Mouse (Mus musculus): Measurements from ENCODE around the gene Cdk5r1. TPM values are rescaled to one million over a fixed set of nuclear protein-coding genes. Genes with fewer than 3 reads are reported as not detected.

Gene Cdk5r1
- polyA plus RNA-seq, 1 experiment from 2014 or later: 90.9 TPM

- ATAC-seq (ENCODE audit: low FRiP score, low read depth): no peak
- Histone ChIP-seq H3K9me3 (no peaks in the 10 kb centered on the region), H3K27me3 (no peaks in the 10 kb centered on the region), H3K27ac (replicated peaks) (peak overlapping the region; percentile 63), H3K4me2 (0 out of 2 replicates have a peak overlapping the region, but pooled peaks have one; percentile 17), H3K9ac (no peak overlapping the region), H3K36me3 (no peaks in the 10 kb centered on the region), H3K4me3 (no peak overlapping the region), H3K4me1 (replicated peaks) (peaks cover 43% of the 10 kb centered on the region)
- 43% methylated on average over 19 of the region's 19 CpGs for WGBS
Observed at GRCm38 (mm10) chr11:80508361-80509175, 31.7 kb downstream of the Cdk5r1 start.

- ATAC-seq (ENCODE audit: low FRiP score, low read depth): no peak
- Histone ChIP-seq H3K9ac (no peak overlapping the region), H3K27ac (replicated peaks) (peak overlapping the region; percentile 63), H3K4me2 (0 out of 2 replicates have a peak overlapping the region, but pooled peaks have one; percentile 17), H3K4me1 (replicated peaks) (peaks cover 43% of the 10 kb centered on the region), H3K9me3 (no peaks in the 10 kb centered on the region), H3K27me3 (no peaks in the 10 kb centered on the region), H3K4me3 (no peak overlapping the region), H3K36me3 (no peaks in the 10 kb centered on the region)
- 64% methylated on average over 5 of the region's 5 CpGs for WGBS
Observed at GRCm38 (mm10) chr11:80509176-80509506, 32.3 kb downstream of the Cdk5r1 start.

GRCm38 (mm10) chr11:80510124-80510523 lies 33.3 kb downstream of the Cdk5r1 start:
- no peak overlapping the region for H3K4me3 ChIP-seq
- ATAC-seq (ENCODE audit: low FRiP score, low read depth): no peak
- no peak overlapping the region for H3K9ac ChIP-seq
- 86% methylated on average over 10 of the region's 10 CpGs for WGBS
- no peaks in the 10 kb centered on the region for H3K36me3 ChIP-seq
- H3K27me3 ChIP-seq: no peaks in the 10 kb centered on the region
- peaks cover 38% of the 10 kb centered on the region for H3K4me1 ChIP-seq (replicated peaks)
- H3K27ac ChIP-seq (replicated peaks): no peak overlapping the region
- no peaks in the 10 kb centered on the region for H3K9me3 ChIP-seq
- H3K4me2 ChIP-seq: no peak overlapping the region

- H3K4me3 ChIP-seq: no peak overlapping the region
- no peaks in the 10 kb centered on the region for H3K27me3 ChIP-seq
- H3K36me3 ChIP-seq: no peaks in the 10 kb centered on the region
- WGBS: 69% methylated on average over 19 of the region's 19 CpGs
- no peaks in the 10 kb centered on the region for H3K9me3 ChIP-seq
- peaks cover 46% of the 10 kb centered on the region for H3K4me1 ChIP-seq (replicated peaks)
- H3K4me2 ChIP-seq: no peak overlapping the region
- no peak overlapping the region for H3K9ac ChIP-seq
- no peak for ATAC-seq (ENCODE audit: low FRiP score, low read depth)
- no peak overlapping the region for H3K27ac ChIP-seq (replicated peaks)
Observed at GRCm38 (mm10) chr11:80512313-80513056, 35.7 kb downstream of the Cdk5r1 start.

- no peak overlapping the region for H3K4me2 ChIP-seq
- H3K27me3 ChIP-seq: no peaks in the 10 kb centered on the region
- ATAC-seq (ENCODE audit: low FRiP score, low read depth): no peak
- no peak overlapping the region for H3K4me3 ChIP-seq
- H3K9me3 ChIP-seq: no peaks in the 10 kb centered on the region
- no peaks in the 10 kb centered on the region for H3K36me3 ChIP-seq
- WGBS: 39% methylated on average over 7 of the region's 7 CpGs
- no peak overlapping the region for H3K27ac ChIP-seq (replicated peaks)
- peaks cover 52% of the 10 kb centered on the region for H3K4me1 ChIP-seq (replicated peaks)
- no peak overlapping the region for H3K9ac ChIP-seq
Observed at GRCm38 (mm10) chr11:80513796-80514195, 37.0 kb downstream of the Cdk5r1 start.

- 39% methylated on average over 1 of the region's 1 CpGs for WGBS
- no peaks in the 10 kb centered on the region for H3K36me3 ChIP-seq
- ATAC-seq (ENCODE audit: low FRiP score, low read depth): no peak
- no peak overlapping the region for H3K4me2 ChIP-seq
- H3K4me3 ChIP-seq: no peak overlapping the region
- H3K27me3 ChIP-seq: no peaks in the 10 kb centered on the region
- no peak overlapping the region for H3K9ac ChIP-seq
- peaks cover 55% of the 10 kb centered on the region for H3K4me1 ChIP-seq (replicated peaks)
- no peak overlapping the region for H3K27ac ChIP-seq (replicated peaks)
- H3K9me3 ChIP-seq: no peaks in the 10 kb centered on the region
Observed at GRCm38 (mm10) chr11:80515346-80515745, 38.5 kb downstream of the Cdk5r1 start.

- Histone ChIP-seq H3K4me1 (replicated peaks) (peaks cover 55% of the 10 kb centered on the region), H3K27me3 (no peaks in the 10 kb centered on the region), H3K9ac (no peak overlapping the region), H3K36me3 (no peaks in the 10 kb centered on the region), H3K27ac (replicated peaks) (no peak overlapping the region; the same call in 1 of the 2 replicates), H3K9me3 (no peaks in the 10 kb centered on the region), H3K4me3 (no peak overlapping the region), H3K4me2 (no peak overlapping the region)
- ATAC-seq (ENCODE audit: low FRiP score, low read depth): no peak
- 77% methylated on average over 8 of the region's 8 CpGs for WGBS
Observed at GRCm38 (mm10) chr11:80515895-80516294, 39.1 kb downstream of the Cdk5r1 start.

- H3K4me2 ChIP-seq: no peak overlapping the region
- no peak overlapping the region for H3K9ac ChIP-seq
- H3K9me3 ChIP-seq: no peaks in the 10 kb centered on the region
- WGBS: 9% methylated on average over 9 of the region's 9 CpGs
- peaks cover 50% of the 10 kb centered on the region for H3K4me1 ChIP-seq (replicated peaks)
- peak; percentile 97 for ATAC-seq (ENCODE audit: low FRiP score, low read depth)
- H3K27me3 ChIP-seq: no peaks in the 10 kb centered on the region
- no peaks in the 10 kb centered on the region for H3K36me3 ChIP-seq
- no peak overlapping the region for H3K4me3 ChIP-seq
- H3K27ac ChIP-seq (replicated peaks): peak overlapping the region; percentile 81
Observed at GRCm38 (mm10) chr11:80518421-80519367, 41.9 kb downstream of the Cdk5r1 start.

- Histone ChIP-seq H3K36me3 (no peaks in the 10 kb centered on the region), H3K27ac (replicated peaks) (no peak overlapping the region), H3K9me3 (no peaks in the 10 kb centered on the region), H3K9ac (no peak overlapping the region), H3K4me2 (no peak overlapping the region), H3K4me3 (no peak overlapping the region), H3K27me3 (no peaks in the 10 kb centered on the region), H3K4me1 (replicated peaks) (peaks cover 30% of the 10 kb centered on the region)
- ATAC-seq (ENCODE audit: low FRiP score, low read depth): no peak
- WGBS: 72% methylated on average over 2 of the region's 2 CpGs
Observed at GRCm38 (mm10) chr11:80521148-80521547, 44.3 kb downstream of the Cdk5r1 start.

GRCm38 (mm10) chr11:80522852-80523251 lies 46.0 kb downstream of the Cdk5r1 start:
- H3K9me3 ChIP-seq: no peaks in the 10 kb centered on the region
- H3K36me3 ChIP-seq: no peaks in the 10 kb centered on the region
- 68% methylated on average over 2 of the region's 2 CpGs for WGBS
- H3K9ac ChIP-seq: no peak overlapping the region
- ATAC-seq (ENCODE audit: low FRiP score, low read depth): no peak
- H3K27ac ChIP-seq (replicated peaks): no peak overlapping the region
- H3K4me3 ChIP-seq: no peak overlapping the region
- no peak overlapping the region for H3K4me2 ChIP-seq
- no peaks in the 10 kb centered on the region for H3K27me3 ChIP-seq
- H3K4me1 ChIP-seq (replicated peaks): peaks cover 23% of the 10 kb centered on the region

- no peak for ATAC-seq (ENCODE audit: low FRiP score, low read depth)
- Histone ChIP-seq H3K9me3 (no peaks in the 10 kb centered on the region), H3K27me3 (no peaks in the 10 kb centered on the region), H3K27ac (replicated peaks) (no peak overlapping the region), H3K4me2 (no peak overlapping the region), H3K36me3 (no peaks in the 10 kb centered on the region), H3K4me3 (no peak overlapping the region), H3K4me1 (replicated peaks) (peaks cover 17% of the 10 kb centered on the region), H3K9ac (no peak overlapping the region)
- 52% methylated on average over 4 of the region's 4 CpGs for WGBS
Observed at GRCm38 (mm10) chr11:80523410-80523809, 46.6 kb downstream of the Cdk5r1 start.
